Mouse (Mus musculus) yolk sac, embryonic 10.5 days (tissue): ENCODE data around the gene Ccm2.

ENCODE experiments used
- DNase-seq: peaks from one replicate; pipeline ENCODE4 v3.0.0-alpha.2; 2017; ENCODE audit warnings: low spot score

Ccm2 gene

GRCm38 (mm10) chr11:6580065-6580750, 33.5 kb downstream of the Ccm2 start:
- DNase-seq = no peak

DNA sequence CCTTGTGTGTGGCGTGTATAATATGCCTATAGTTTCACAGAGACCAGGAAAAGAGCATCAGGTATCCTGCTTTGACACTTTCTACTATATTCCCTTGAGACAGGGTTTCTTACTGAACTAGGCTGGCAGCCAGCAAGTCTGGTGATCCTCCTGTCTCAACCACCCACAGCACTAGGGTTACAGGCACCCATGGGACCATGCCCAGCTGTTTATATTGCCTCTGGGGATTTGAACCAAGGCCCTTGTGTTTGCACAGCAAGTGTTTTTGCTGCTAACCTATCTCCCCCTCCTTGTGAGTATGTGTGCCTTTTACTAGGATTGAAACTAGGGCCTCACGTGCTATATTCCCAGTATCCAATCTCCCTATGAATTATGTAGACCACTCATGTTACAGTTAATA, 34.9 kb downstream of the Ccm2 start:
- no peak for DNase-seq

DNA sequence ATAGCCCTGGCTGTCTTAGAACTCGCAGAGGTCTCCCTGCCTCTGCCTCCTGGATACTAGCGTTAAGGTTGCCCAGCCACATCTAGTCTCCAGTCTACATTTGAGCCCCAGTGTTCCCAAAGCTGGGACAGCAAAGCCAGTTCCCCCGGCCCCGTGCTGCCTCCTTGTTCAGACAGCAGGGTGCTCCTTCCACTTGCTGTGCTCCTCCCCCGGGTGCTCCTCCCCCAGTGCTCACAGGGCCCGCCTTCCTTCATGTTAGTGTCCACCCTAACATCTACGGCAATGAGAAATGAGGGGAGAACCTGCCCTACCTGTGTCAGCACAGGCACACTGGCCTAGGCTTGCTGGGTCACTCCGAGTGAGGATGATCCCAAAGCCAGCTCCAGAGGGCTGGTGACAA, 39.1 kb downstream of the Ccm2 start:
- no peak for DNase-seq

GRCm38 (mm10) chr11:6586660-6587059, 40.0 kb downstream of the Ccm2 start:
- no peak for DNase-seq

GRCm38 (mm10) chr11:6587249-6587940, 40.7 kb downstream of the Ccm2 start:
- DNase-seq = no peak

DNA sequence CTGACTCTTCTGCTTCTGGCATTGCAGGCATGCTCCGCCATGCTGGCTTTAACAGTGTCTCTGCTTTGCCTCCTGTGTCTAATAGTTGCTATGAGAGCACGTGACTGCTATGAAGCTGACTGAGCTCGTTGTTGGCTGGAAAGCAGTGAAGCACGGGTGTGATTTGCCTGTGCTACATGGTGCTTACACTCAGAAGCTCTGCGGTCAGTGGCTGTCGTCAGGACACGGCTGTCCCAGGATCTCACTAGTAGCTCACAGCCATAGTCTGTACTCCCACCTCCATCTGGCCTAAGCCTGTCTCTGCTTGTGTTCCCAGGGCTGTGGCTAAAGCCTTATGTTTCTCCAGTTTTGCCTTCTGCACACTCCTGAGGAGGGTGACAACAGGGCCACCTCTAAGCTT, 41.6 kb downstream of the Ccm2 start:
- no peak for DNase-seq

- DNase-seq = no peak
Measured at GRCm38 (mm10) chr11:6589838-6590237, 43.2 kb downstream of the Ccm2 start.

- DNase-seq = no peak
Measured at GRCm38 (mm10) chr11:6590933-6591675, 44.4 kb downstream of the Ccm2 start.

- no peak for DNase-seq
Measured at GRCm38 (mm10) chr11:6593406-6593805, 46.7 kb downstream of the Ccm2 start.

GRCm38 (mm10) chr11:6594845-6595244, 48.2 kb downstream of the Ccm2 start:
- no peak for DNase-seq

DNA sequence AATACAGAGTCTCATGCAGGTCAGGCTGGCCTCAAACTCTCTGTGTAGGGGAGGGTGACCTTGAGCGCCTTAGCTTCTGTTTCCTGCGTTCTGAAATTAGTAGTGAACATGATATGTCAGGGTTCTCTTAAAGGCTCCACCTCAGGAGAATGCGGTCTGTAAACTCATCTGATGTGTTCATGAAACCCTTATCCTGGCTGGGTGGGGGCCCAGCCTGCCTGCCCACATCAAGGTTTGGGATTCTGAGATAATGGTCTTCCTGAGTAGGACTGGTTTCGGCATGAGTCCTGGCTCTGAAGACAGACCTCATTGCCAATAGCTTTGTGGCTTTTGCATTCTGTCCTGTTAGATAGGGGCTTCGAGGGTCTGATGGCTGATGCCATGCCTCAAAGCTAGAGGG, 48.7 kb downstream of the Ccm2 start:
- no peak for DNase-seq

DNA sequence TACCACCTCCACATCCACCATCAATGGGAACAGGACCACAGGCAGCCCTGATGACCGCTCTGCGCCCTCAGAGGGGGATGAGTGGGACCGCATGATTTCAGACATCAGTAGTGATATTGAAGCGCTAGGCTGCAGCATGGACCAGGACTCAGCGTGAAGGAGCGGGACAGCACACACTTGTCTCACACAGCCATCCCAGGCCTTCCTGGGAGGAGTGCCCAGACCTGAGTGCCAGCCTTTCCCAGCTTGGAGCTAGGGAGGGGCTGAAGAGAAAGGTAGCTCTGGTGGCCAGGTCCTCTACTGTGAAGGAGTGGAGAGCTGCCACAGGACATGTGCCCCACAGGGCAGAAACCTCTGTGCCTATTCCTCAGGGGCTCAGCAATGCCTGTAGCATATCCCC, 49.5 kb downstream of the Ccm2 start:
- DNase-seq = no peak

DNA sequence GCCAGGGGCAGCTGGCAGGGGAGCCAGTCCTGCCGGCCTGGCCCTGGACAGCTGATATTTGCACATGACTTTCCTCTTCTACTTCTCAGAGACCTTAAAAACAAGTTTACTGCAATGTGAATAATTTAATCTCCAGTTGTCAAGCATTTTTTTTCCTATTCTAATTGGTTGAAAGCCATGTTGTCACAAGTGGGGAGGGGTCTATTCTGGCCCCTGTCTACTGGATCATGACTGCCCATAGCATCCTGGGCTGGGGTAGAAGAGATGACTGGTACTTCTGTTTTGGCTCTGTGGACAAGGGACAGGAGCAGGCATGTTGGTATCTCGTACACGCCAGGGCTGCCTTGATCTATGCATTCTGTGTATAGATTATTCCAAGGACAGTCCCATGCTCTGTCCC, 49.9 kb downstream of the Ccm2 start:
- DNase-seq = no peak

- DNase-seq = no peak
Measured at GRCm38 (mm10) chr11:6597523-6597922, 50.8 kb downstream of the Ccm2 start.

- no peak for DNase-seq
Measured at GRCm38 (mm10) chr11:6598191-6598889, 51.7 kb downstream of the Ccm2 start.

- no peak for DNase-seq
Measured at GRCm38 (mm10) chr11:6599011-6599681, 52.5 kb downstream of the Ccm2 start.

GRCm38 (mm10) chr11:6599831-6600230, 53.1 kb downstream of the Ccm2 start:
- no peak for DNase-seq

- DNase-seq = no peak
Measured at GRCm38 (mm10) chr11:6600284-6600944, 53.7 kb downstream of the Ccm2 start.

- no peak for DNase-seq
Measured at GRCm38 (mm10) chr11:6601649-6602480, 55.2 kb downstream of the Ccm2 start.

GRCm38 (mm10) chr11:6602662-6603061, 56.0 kb downstream of the Ccm2 start:
- no peak for DNase-seq

- DNase-seq = no peak
Measured at GRCm38 (mm10) chr11:6603224-6603623, 56.5 kb downstream of the Ccm2 start.
